Mouse (Mus musculus): ENCODE results near the gene Gtf2a2.

Gene Gtf2a2

GRCm38 (mm10) chr9:70012408-70012901 is at the start of gene Gtf2a2:
Gtf2a2 (plus strand) TSS chr9:70012550.
- DNase-seq = peak; percentile 95 to 97

GRCm38 (mm10) chr9:69964370-69964769 is 48.0 kb upstream of the Gtf2a2 start:
- no peak for DNase-seq

- DNase-seq = no peak
Measured at GRCm38 (mm10) chr9:69985526-69985925, 26.8 kb upstream of the Gtf2a2 start.

- DNase-seq = no peak
Measured at GRCm38 (mm10) chr9:69986063-69986462, 26.3 kb upstream of the Gtf2a2 start.

GRCm38 (mm10) chr9:69986571-69986970 is 25.8 kb upstream of the Gtf2a2 start:
- DNase-seq = no peak

- peak; percentile 44 to 70 for DNase-seq
Measured at GRCm38 (mm10) chr9:69987579-69987978, 24.8 kb upstream of the Gtf2a2 start.

GRCm38 (mm10) chr9:69988706-69989302 is 23.5 kb upstream of the Gtf2a2 start:
- DNase-seq = no peak

- DNase-seq = peak; percentile 98 to 99
Measured at GRCm38 (mm10) chr9:69989303-69990121, 22.8 kb upstream of the Gtf2a2 start, which contains the start of gene Bnip2. Bnip2 (plus strand) TSS chr9:69989466.

GRCm38 (mm10) chr9:69990346-69990745 is 22.0 kb upstream of the Gtf2a2 start:
- no peak for DNase-seq

- no peak for DNase-seq
Measured at GRCm38 (mm10) chr9:69992841-69993277, 19.5 kb upstream of the Gtf2a2 start.

GRCm38 (mm10) chr9:69993479-69993878 is 18.9 kb upstream of the Gtf2a2 start:
- DNase-seq = no peak

GRCm38 (mm10) chr9:69994547-69994946 is 17.8 kb upstream of the Gtf2a2 start:
- DNase-seq = no peak

GRCm38 (mm10) chr9:69999318-69999717 is 13.0 kb upstream of the Gtf2a2 start:
- DNase-seq = no peak

GRCm38 (mm10) chr9:70003516-70003915 is 8.8 kb upstream of the Gtf2a2 start:
- DNase-seq = no peak

- DNase-seq = no peak
Measured at GRCm38 (mm10) chr9:70006984-70007383, 5.4 kb upstream of the Gtf2a2 start.

- DNase-seq = no peak
Measured at GRCm38 (mm10) chr9:70007506-70008248, 4.7 kb upstream of the Gtf2a2 start.

GRCm38 (mm10) chr9:70009754-70010304 is 2.5 kb upstream of the Gtf2a2 start:
- no peak for DNase-seq

GRCm38 (mm10) chr9:70010781-70011473 is 1.4 kb upstream of the Gtf2a2 start:
- no peak for DNase-seq

GRCm38 (mm10) chr9:70011537-70012407 is 578 bp upstream of the Gtf2a2 start:
- no peak for DNase-seq

GRCm38 (mm10) chr9:70015632-70016031 is 3.3 kb downstream of the Gtf2a2 start:
- no peak for DNase-seq

- no peak for DNase-seq
Measured at GRCm38 (mm10) chr9:70018879-70019278, 6.5 kb downstream of the Gtf2a2 start.

Measured in cerebellum, postnatal 25 days (tissue).